Mouse (Mus musculus): ENCODE data around the gene Adam19. TPM values are rescaled to one million over a fixed set of nuclear protein-coding genes. Genes with fewer than 3 reads are reported as not detected.
"Not testable (repeated sequence)": the region's sequence is repeated elsewhere in the genome, so short reads cannot be mapped to it uniquely, and the experiment has no call there.

The Adam19 gene
- polyA plus RNA-seq, 1 experiment from 2014 or later: 24.7 TPM

- Histone ChIP-seq H3K27me3 (replicated peaks) (no peaks in the 10 kb centered on the region), H3K4me1 (no peaks in the 10 kb centered on the region; the same call in 1 of the 2 replicates), H3K4me2 (no peak overlapping the region), H3K9ac (no peak overlapping the region), H3K4me3 (no peak overlapping the region), H3K9me3 (no peaks in the 10 kb centered on the region), H3K36me3 (peaks cover 53% of the 10 kb centered on the region), H3K27ac (replicated peaks) (no peak overlapping the region)
- no peak for ATAC-seq (ENCODE audit: extremely low read depth, insufficient number of reproducible peaks, low FRiP score, low TSS enrichment)
- 80% methylated on average over 8 of the region's 8 CpGs for WGBS
These were observed 101.2 kb downstream of the Adam19 start for GRCm38 (mm10) chr11:46156945-46157344.

GRCm38 (mm10) chr11:46157462-46157861 is 101.7 kb downstream of the Adam19 start:
- Histone ChIP-seq H3K4me2 (no peak overlapping the region), H3K4me3 (no peak overlapping the region), H3K9ac (no peak overlapping the region), H3K9me3 (no peaks in the 10 kb centered on the region), H3K4me1 (no peaks in the 10 kb centered on the region; the same call in 1 of the 2 replicates), H3K27ac (replicated peaks) (no peak overlapping the region), H3K27me3 (replicated peaks) (no peaks in the 10 kb centered on the region), H3K36me3 (peaks cover 52% of the 10 kb centered on the region)
- ATAC-seq (ENCODE audit: extremely low read depth, insufficient number of reproducible peaks, low FRiP score, low TSS enrichment): no peak

- H3K4me1 ChIP-seq: peaks cover 24% of the 10 kb centered on the region
- ATAC-seq (ENCODE audit: extremely low read depth, insufficient number of reproducible peaks, low FRiP score, low TSS enrichment): no peak; the same call in 1 of the 2 replicates
- H3K9me3 ChIP-seq: no peaks in the 10 kb centered on the region
- WGBS: under 1% methylated on average over 40 of the region's 40 CpGs
- H3K27ac ChIP-seq (replicated peaks): peak within 1 kb of the TSS; percentile 71
- peak within 1 kb of the TSS; percentile 78 for H3K4me2 ChIP-seq
- no peaks in the 10 kb centered on the region for H3K36me3 ChIP-seq
- peak within 1 kb of the TSS; percentile 68 for H3K4me3 ChIP-seq
- H3K9ac ChIP-seq: peak within 1 kb of the TSS; percentile 88
- no peaks in the 10 kb centered on the region for H3K27me3 ChIP-seq (replicated peaks)
These were observed 110.2 kb downstream of the Adam19 start, which contains the start of gene Nipal4 for GRCm38 (mm10) chr11:46165866-46166585. Gene Nipal4, minus strand, starts transcription at chr11:46166508.

GRCm38 (mm10) chr11:46168506-46168905 is 112.7 kb downstream of the Adam19 start:
- Histone ChIP-seq H3K9me3 (no peaks in the 10 kb centered on the region), H3K4me1 (peaks cover 24% of the 10 kb centered on the region), H3K4me2 (no peak overlapping the region), H3K4me3 (no peak overlapping the region), H3K27ac (replicated peaks) (no peak overlapping the region), H3K9ac (no peak overlapping the region), H3K27me3 (replicated peaks) (no peaks in the 10 kb centered on the region), H3K36me3 (no peaks in the 10 kb centered on the region)
- WGBS: 86% methylated on average over 7 of the region's 7 CpGs
- ATAC-seq (ENCODE audit: extremely low read depth, insufficient number of reproducible peaks, low FRiP score, low TSS enrichment): no peak

GRCm38 (mm10) chr11:46169908-46170307 is 114.1 kb downstream of the Adam19 start:
- Histone ChIP-seq H3K36me3 (no peaks in the 10 kb centered on the region), H3K9ac (no peak overlapping the region), H3K27ac (replicated peaks) (0 out of 2 replicates have a peak overlapping the region, but pooled peaks have one; percentile 2), H3K4me1 (peaks cover 16% of the 10 kb centered on the region), H3K27me3 (replicated peaks) (no peaks in the 10 kb centered on the region), H3K4me2 (no peak overlapping the region), H3K9me3 (no peaks in the 10 kb centered on the region), H3K4me3 (no peak overlapping the region)
- no peak for ATAC-seq (ENCODE audit: extremely low read depth, insufficient number of reproducible peaks, low FRiP score, low TSS enrichment)
- 59% methylated on average over 3 of the region's 3 CpGs for WGBS

- H3K4me2 ChIP-seq: no peak overlapping the region
- whole genome bisulfite sequencing: 84% methylated on average over 9 of the region's 9 CpGs
- H3K27me3 ChIP-seq (replicated peaks): no peaks in the 10 kb centered on the region
- no peak overlapping the region for H3K4me3 ChIP-seq
- no peak overlapping the region for H3K9ac ChIP-seq
- H3K4me1 ChIP-seq: peaks cover 14% of the 10 kb centered on the region
- no peak for ATAC-seq (ENCODE audit: extremely low read depth, insufficient number of reproducible peaks, low FRiP score, low TSS enrichment)
- H3K27ac ChIP-seq (replicated peaks): no peak overlapping the region
- H3K36me3 ChIP-seq: no peaks in the 10 kb centered on the region
- no peaks in the 10 kb centered on the region for H3K9me3 ChIP-seq
These were observed 116.3 kb downstream of the Adam19 start for GRCm38 (mm10) chr11:46172128-46172527.

- Histone ChIP-seq H3K4me1 (peaks cover 10% of the 10 kb centered on the region), H3K9me3 (no peaks in the 10 kb centered on the region), H3K4me3 (no peak overlapping the region), H3K27ac (replicated peaks) (peak overlapping the region; percentile 45), H3K4me2 (no peak overlapping the region), H3K9ac (no peak overlapping the region), H3K36me3 (no peaks in the 10 kb centered on the region), H3K27me3 (replicated peaks) (no peaks in the 10 kb centered on the region)
- no peak for ATAC-seq (ENCODE audit: extremely low read depth, insufficient number of reproducible peaks, low FRiP score, low TSS enrichment)
- whole genome bisulfite sequencing: 76% methylated on average over 6 of the region's 6 CpGs
These were observed 120.4 kb downstream of the Adam19 start for GRCm38 (mm10) chr11:46176155-46176554.

GRCm38 (mm10) chr11:46177246-46178043 is 121.7 kb downstream of the Adam19 start:
- no peak overlapping the region for H3K27ac ChIP-seq (replicated peaks)
- no peak for ATAC-seq (ENCODE audit: extremely low read depth, insufficient number of reproducible peaks, low FRiP score, low TSS enrichment)
- WGBS: 77% methylated on average over 10 of the region's 10 CpGs
- no peak overlapping the region for H3K4me2 ChIP-seq
- no peak overlapping the region for H3K9ac ChIP-seq
- H3K4me3 ChIP-seq: no peak overlapping the region
- peaks cover 10% of the 10 kb centered on the region for H3K4me1 ChIP-seq
- no peaks in the 10 kb centered on the region for H3K9me3 ChIP-seq
- no peaks in the 10 kb centered on the region for H3K36me3 ChIP-seq
- H3K27me3 ChIP-seq (replicated peaks): no peaks in the 10 kb centered on the region

- not testable (repeated sequence) for H3K36me3 ChIP-seq; H3K27ac ChIP-seq (replicated peaks); H3K9me3 ChIP-seq; H3K4me1 ChIP-seq; H3K4me2 ChIP-seq; H3K4me3 ChIP-seq; H3K27me3 ChIP-seq (replicated peaks); H3K9ac ChIP-seq; ATAC-seq (ENCODE audit: extremely low read depth, insufficient number of reproducible peaks, low FRiP score, low TSS enrichment)
- WGBS: 94% methylated on average over 1 of the region's 1 CpGs
These were observed 126.2 kb downstream of the Adam19 start for GRCm38 (mm10) chr11:46182031-46182430.

- no peak for ATAC-seq (ENCODE audit: extremely low read depth, insufficient number of reproducible peaks, low FRiP score, low TSS enrichment)
- 58% methylated on average over 3 of the region's 3 CpGs for WGBS
- no peaks in the 10 kb centered on the region for H3K27me3 ChIP-seq (replicated peaks)
- no peak overlapping the region for H3K9ac ChIP-seq
- peak overlapping the region; percentile 76 for H3K27ac ChIP-seq (replicated peaks)
- H3K9me3 ChIP-seq: no peaks in the 10 kb centered on the region
- peaks cover 8% of the 10 kb centered on the region for H3K4me1 ChIP-seq
- no peak overlapping the region for H3K4me3 ChIP-seq
- no peaks in the 10 kb centered on the region for H3K36me3 ChIP-seq
- H3K4me2 ChIP-seq: no peak overlapping the region
These were observed 129.2 kb downstream of the Adam19 start for GRCm38 (mm10) chr11:46184946-46185345.

- 0 out of 2 replicates have a peak, but pooled peaks have one; percentile 42 for ATAC-seq (ENCODE audit: extremely low read depth, insufficient number of reproducible peaks, low FRiP score, low TSS enrichment)
- H3K4me2 ChIP-seq: no peak overlapping the region
- H3K9me3 ChIP-seq: no peaks in the 10 kb centered on the region
- peak overlapping the region; percentile 76 for H3K27ac ChIP-seq (replicated peaks)
- H3K9ac ChIP-seq: no peak overlapping the region
- whole genome bisulfite sequencing: 22% methylated on average over 4 of the region's 4 CpGs
- no peaks in the 10 kb centered on the region for H3K36me3 ChIP-seq
- H3K27me3 ChIP-seq (replicated peaks): no peaks in the 10 kb centered on the region
- no peak overlapping the region for H3K4me3 ChIP-seq
- peaks cover 8% of the 10 kb centered on the region for H3K4me1 ChIP-seq
These were observed 129.7 kb downstream of the Adam19 start for GRCm38 (mm10) chr11:46185486-46185885.
